Mouse (Mus musculus) layer of hippocampus, postnatal 10 days (tissue): ENCODE data around the gene Tcea2. TPM values are rescaled to one million over a fixed set of nuclear protein-coding genes. Genes with fewer than 3 reads are reported as not detected.

Source experiments
- DNase-seq, 2 experiments: peaks; one replicate each; pipeline ENCODE4 v3.0.0; 2021; ENCODE audit warnings: low spot score in 2 of 2
- total RNA-seq, 2 experiments: library from RNA; stranded (reverse); gene quantifications; 2 replicates each; pipeline ENCODE4 v1.2.3; 2021

The Tcea2 gene
- total RNA-seq, 2 experiments from 2014 or later: 49.9 to 58.4 TPM

DNA sequence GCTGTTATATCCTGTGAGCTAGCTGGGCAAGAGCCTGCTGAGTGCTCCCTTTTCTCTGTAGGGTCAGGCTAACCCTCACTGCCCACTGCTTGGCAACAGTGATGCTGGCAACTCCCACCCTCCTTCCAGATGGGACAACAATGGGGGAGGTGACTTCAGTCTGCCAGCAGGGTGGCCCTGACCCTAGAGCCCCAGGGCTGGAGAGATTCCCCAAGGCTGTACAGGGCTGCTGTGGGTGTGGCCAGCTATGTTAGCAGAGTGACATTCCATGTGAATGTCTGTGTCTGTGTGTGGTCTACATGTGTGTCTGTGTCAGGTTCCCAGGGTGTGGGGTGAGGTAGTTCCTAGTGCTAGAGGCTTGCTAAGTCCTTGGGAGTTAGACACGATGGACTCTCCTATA is 6.6 kb upstream of the Tcea2 start:
- no peak for DNase-seq

DNA sequence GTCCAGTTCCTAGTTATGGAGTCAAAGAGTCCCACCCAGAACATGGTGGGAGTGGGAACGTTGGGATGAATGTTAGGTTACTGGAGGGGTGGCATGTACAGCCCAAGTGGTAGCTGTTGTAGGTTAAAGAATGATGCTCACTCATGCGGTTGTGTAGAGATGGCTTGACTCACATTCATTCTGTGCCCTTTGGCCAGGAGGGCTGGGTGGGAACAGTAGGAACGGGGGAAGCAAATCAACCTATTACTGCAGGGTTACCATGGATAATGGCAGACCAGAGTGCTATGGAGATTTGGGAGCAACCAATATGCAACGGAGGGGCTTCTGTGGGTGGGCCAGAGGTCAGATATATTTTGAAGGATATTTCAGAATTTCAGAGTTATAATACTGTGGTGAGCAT is 5.2 kb upstream of the Tcea2 start:
- DNase-seq: no peak

DNA sequence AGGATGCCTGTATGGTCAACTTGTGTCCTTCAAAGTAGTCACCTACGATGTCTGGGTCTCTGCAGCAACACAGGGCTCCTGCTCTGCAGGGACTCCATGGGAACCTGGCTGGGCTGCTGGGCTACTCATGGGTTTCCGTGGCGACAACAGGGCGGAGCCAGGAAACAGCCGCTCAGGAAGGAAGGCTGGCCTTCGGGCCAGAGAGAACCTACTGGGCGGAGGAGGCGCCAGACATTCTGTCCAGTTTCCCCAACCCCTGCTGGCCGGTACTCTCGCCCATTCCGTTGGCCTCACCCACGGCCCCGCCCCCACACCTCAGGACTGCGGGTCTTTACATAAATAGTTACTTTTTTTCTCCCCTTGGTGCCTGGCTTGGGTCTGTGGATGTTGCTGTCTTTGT is 4.7 kb upstream of the Tcea2 start:
- DNase-seq: peak in 1 of 2 experiments; percentile 69

GRCm38 (mm10) chr2:181676424-181676823 is 3.7 kb upstream of the Tcea2 start:
- peak in 1 of 2 experiments; percentile 54 for DNase-seq

GRCm38 (mm10) chr2:181677096-181677754 is 2.9 kb upstream of the Tcea2 start:
- no peak for DNase-seq

DNA sequence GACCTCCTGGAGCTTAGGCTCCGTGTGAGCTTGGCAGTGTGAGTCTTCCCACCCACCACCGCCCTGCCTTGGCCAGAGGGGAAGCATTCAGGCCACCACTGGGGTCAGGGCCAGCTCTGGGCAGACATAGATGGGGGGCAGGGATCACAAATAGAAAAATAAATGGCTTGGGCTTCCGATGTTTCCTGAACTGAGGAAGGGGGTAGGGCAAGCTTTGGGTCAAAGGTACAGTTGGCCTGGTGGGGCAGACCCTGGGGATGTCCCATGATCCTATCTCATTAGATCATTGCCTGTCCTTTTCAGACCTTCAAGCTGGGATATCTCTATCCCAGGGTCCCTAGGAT is 2.4 kb upstream of the Tcea2 start:
- DNase-seq: no peak

DNA sequence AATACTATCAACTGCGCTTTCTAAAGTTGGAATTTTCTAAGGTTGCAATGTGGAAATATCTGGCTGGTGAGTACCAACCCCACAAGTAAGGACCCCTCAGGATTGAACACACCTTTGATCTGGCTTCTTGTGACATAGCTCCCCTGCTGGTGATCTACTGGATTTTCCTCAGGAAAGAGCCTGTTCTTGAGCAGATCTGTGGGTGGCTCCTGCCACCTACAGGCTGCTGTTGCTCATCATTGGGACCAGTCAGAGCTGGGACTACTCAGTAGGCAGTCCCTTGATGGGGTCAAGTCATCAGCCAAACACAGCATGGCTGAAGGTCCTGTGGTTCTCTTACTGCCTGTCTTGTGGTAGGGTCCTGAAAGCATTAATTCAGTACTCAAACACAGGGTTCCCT is 1.3 kb upstream of the Tcea2 start:
- DNase-seq: peak; percentile 75 to 86

DNA sequence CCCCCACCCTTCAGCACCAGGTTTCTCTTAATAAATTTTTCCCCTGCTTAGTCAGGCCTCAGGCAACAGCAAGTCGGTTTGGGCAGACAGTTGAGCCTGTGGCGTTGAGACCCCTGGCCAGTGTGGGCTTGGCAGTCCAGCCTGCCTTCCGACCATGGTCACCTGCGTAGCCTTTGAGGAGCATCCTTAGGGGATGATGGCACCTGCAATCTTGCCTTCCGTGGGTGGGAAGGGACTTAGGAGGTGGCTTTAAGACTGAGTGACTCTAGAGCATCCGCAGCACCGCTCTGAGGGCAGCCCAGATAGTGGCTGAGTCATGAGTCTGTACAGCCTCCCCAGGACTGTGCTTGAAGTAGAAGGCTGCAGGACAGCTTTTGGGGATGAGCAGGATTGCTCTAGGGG is 607 bp downstream of the Tcea2 start:
- no peak for DNase-seq

- no peak for DNase-seq
Observed at GRCm38 (mm10) chr2:181681978-181682377, 1.9 kb downstream of the Tcea2 start.

- peak in 1 of 2 experiments; percentile 10 for DNase-seq
Observed at GRCm38 (mm10) chr2:181683381-181683780, 3.3 kb downstream of the Tcea2 start.

GRCm38 (mm10) chr2:181684713-181685112 is 4.6 kb downstream of the Tcea2 start:
- DNase-seq: peak in 1 of 2 experiments; percentile 14

- no peak for DNase-seq
Observed at GRCm38 (mm10) chr2:181685686-181686085, 5.6 kb downstream of the Tcea2 start.

GRCm38 (mm10) chr2:181687586-181687985 is 7.5 kb downstream of the Tcea2 start:
- no peak for DNase-seq

GRCm38 (mm10) chr2:181689466-181690160 is 9.5 kb downstream of the Tcea2 start:
- DNase-seq: no peak

- DNase-seq: no peak
Observed at GRCm38 (mm10) chr2:181691083-181691482, 11.0 kb downstream of the Tcea2 start.

DNA sequence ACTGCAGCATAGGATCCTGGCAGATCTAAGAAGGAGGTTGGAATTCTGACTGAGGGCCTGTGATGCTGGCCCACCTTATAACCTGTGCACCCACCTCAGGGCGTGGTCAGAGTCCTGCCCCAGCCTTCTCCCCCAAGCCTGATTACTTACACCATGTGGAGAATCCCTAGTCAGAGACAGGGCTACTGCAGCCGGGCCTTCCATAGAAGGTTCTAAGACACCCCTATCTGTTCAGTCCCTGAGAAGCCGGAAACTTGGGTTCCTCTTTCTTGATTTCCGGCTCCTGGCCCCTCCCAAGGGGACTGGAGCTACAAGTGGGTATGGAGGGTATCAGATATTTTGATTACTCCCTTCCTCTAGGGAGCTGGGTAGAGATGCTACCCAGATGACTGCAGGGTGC is 11.5 kb downstream of the Tcea2 start:
- DNase-seq: peak in 1 of 2 experiments; percentile 9

GRCm38 (mm10) chr2:181692304-181692703 is 12.2 kb downstream of the Tcea2 start:
- peak in 1 of 2 experiments; percentile 8 for DNase-seq

GRCm38 (mm10) chr2:181693339-181694280 is 13.5 kb downstream of the Tcea2 start, which contains the start of gene Rgs19:
Gene Rgs19 (minus strand): TSS chr2:181693977.
- DNase-seq: peak; percentile 72 to 84

DNA sequence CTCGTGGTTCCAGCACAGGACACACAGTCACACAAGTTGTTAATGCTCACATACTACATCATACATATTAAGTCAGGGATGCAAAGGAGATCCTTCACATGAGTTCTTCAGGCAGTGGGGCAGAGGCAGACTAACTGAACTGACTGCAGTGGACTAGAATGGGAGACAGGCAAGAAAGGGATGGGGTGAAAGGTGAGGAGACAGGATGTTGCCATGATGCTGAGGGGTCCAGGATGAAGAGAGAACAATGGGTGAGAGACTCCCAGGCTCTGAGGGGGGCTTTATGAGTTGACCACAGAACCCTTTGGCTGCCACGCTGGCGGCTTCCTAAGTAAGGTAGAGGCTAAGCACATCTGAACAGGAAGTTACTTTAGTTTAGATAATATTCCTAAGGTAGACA is 14.5 kb downstream of the Tcea2 start:
- peak; percentile 2 to 7 for DNase-seq

- peak; percentile 3 to 7 for DNase-seq
Observed at GRCm38 (mm10) chr2:181695776-181696175, 15.7 kb downstream of the Tcea2 start.

GRCm38 (mm10) chr2:181696801-181697420 is 16.8 kb downstream of the Tcea2 start:
- peak; percentile 2 to 8 for DNase-seq
